Mouse (Mus musculus) neutrophil, adult 5-6 weeks (primary cell): ENCODE measurements around the gene Slc22a17. TPM values are rescaled to one million over a fixed set of nuclear protein-coding genes. Genes with fewer than 3 reads are reported as not detected.

ENCODE experiments used
- ATAC-seq: fragments of 151-379, 151-347 bp; 2 replicates; pipeline ENCODE4 v1.8.0; 2017; ENCODE audit warnings: mild to moderate bottlenecking, moderate TSS enrichment; ENCODE audit not compliant: insufficient number of reproducible peaks, poor library complexity, low FRiP score, severe bottlenecking; ENCODE audit errors: extremely low read depth
- total RNA-seq: library from RNA; stranded (forward); fragments of 200-1000 nt; gene quantifications from 2 replicates; pipeline ENCODE4 v1.2.3, GENCODE M21; 2017

Slc22a17 gene
- total RNA-seq, 1 experiment from 2014 or later = 0.47 TPM

DNA sequence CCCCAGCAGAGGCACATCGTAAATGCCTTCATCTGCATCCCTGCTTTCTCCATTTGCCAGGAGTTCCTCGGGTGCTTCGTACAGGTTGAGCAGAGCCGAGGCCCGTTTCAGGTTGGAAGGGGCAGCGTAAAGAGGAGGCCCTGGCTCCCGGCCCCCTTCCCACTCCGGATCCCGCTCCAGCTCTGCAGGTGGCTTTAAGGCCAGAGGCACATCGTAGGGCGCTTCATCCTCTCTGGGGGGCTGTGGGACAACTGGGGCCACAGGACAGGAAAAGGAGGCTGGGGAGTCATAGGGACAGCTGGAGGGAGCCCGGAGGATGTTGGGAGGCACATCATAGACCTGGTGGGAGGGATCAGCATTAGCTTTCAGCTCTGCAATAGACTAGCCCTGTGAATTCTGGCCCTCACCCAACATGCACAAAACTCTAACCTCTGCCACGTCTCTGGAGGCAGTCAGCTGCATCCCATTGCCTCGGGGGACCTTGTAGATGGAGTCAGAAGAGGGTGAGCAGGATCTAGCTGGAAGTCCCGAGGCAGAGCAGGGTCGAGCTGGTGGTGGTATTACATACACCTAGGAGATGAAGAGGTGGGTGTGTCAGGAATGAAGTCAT lies 7.2 kb upstream of the Slc22a17 start:
- ATAC-seq = no peak

DNA sequence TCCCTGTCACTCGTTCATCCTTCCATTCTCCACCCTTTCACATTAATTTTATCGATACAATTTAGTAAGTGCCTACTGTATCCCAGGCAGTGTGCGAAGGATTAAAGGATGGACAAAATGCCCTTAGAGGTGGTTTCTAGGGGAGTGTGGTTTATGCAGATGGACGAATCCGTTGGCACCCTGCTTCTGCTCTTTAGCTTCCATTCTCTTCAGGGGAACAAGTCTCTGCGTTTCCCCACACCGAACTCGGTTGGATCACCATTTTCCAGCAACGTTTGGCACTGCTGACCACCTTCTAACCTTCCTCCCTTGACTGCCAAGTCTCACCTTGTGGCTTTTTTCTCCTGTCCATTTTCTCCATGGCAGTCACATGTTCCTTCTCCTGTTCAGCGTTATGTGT lies 411 bp upstream of the Slc22a17 start:
- no peak for ATAC-seq

GRCm38 (mm10) chr14:54912109-54912850 lies 652 bp downstream of the Slc22a17 start:
- ATAC-seq = no peak

DNA sequence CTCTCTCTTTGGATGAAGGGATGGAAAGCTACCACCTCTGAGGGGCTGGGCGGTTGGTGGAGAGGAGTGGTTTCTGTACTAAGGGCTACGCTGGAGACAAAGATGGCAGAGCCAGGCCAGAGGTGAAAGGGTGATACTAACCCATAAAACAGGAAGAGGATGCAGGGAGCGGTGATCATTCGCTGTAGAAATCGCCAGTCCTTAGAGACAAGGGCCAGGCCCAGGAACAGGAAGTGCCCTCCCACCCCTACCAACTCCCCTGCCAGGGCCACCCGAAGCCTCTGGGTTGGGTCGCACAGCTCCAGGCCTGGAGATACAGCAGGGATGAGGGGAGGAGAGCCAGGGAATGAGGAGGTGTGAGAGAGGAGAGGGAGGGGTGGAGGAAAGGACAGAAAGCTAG lies 4.2 kb downstream of the Slc22a17 start:
- ATAC-seq = no peak

GRCm38 (mm10) chr14:54903641-54904040 lies 9.3 kb downstream of the Slc22a17 start:
- no peak for ATAC-seq

GRCm38 (mm10) chr14:54900383-54900782 lies 12.5 kb downstream of the Slc22a17 start:
- peak; percentile 86 for ATAC-seq

DNA sequence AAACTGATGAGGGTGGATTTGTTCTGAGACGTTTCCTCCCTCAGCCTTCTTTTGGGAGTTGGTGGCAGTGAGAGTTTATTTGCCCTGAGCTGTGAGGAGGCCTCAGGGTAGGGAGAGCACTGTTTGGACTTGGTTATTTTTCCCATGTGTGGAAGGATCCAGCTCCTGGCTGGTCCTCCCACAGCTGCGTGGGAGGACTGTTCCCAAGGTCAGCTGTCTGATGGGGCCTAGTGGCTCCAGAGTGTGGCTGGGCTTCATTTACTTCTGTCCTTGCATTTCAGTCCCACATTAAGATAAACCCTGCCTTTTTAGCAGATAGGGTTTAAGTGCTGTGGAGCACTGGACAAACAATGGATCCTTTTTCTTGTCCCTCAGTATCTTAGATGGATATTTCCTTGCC lies 15.5 kb downstream of the Slc22a17 start:
- ATAC-seq = no peak

DNA sequence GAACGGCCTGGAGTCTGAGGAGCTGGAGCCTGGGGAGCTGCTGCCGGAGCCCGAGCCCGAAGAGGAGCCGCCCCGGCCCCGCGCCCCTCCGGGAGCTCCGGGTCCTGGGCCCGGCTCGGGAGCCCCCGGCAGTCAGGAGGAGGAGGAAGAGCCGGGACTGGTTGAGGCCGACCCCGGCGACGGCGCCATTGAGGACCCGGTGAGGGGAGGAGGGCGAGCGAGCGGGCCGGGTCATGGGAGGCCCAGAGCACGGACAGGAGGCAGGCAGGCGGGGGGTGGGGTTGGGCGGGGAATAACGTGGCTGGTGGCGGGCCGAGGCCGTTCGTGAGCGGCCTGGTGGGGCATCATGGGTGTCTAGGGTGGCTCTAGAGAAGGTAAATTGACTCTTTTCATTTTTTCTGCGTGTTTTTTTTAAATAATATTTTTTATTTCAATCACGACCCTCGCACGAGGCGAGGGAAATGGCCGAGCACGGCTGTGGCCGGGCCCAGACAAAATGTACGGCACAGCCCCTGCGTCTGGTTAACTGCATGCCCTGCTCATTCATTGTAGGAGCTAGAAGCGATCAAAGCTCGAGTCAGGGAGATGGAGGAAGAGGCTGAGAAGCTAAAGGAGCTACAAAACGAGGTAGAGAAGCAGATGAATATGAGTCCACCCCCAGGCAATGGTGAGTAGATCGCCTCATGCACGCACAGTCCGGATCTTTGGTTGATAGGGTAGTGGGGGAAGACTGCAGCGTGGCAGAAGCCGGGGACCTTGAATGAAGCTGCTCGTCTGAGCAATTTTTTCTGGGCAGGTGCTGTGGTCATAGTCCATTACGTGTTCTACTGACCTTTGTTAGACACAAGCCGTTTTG lies 18.4 kb downstream of the Slc22a17 start:
- no peak for ATAC-seq

DNA sequence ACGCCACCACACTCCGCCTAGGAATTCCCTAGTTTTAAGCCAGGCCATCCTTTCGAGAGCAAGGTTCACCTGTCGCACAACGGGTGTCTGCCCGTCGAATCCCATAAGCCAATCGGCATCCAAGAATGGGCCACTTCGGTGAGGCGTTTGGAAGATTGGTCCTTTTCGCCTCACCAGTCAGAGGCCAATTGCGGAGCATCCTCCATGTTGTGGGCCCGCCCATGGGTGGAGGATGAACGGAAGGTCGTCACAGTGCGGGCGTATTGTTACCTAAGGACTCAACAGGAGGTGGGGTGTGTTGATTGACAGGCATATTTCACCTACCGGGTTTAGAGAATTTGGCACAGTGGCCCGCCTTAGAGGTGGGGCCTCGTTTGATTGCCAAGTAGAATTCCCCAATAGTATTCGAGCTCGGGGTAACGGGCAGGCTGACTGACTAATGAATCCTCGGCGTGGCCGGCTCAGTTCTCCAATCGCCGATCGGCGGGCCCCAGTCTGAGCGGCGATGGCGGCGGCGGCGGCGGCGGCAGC lies 19.2 kb downstream of the Slc22a17 start:
- peak; percentile 96 for ATAC-seq

DNA sequence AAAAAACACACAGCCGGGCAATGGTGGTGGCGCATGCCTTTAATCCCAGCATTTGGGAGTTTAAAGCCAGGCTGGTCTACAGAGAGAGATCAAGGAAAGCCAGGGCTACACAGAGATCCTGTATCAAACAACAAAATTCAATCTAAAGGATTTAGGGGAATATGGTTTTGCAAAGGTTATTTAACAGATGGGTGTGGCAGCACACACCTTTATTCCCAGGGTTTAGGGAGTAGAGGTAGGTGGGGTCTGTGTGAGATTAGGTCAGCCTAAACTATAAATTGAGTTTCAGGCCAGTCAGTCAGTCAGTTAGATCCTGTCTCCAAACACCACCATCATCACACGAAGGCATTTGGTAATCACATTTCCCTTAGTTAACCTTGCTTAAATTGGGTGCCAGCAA lies 20.7 kb downstream of the Slc22a17 start, which contains the start of gene Pabpn1:
Pabpn1 (plus strand) TSS at position 301 of the 400 bp plus-strand sequence.
- ATAC-seq = no peak

GRCm38 (mm10) chr14:54885309-54885708 lies 27.6 kb downstream of the Slc22a17 start:
- ATAC-seq = no peak

- no peak for ATAC-seq
Observed at GRCm38 (mm10) chr14:54884022-54884712, 28.8 kb downstream of the Slc22a17 start.

DNA sequence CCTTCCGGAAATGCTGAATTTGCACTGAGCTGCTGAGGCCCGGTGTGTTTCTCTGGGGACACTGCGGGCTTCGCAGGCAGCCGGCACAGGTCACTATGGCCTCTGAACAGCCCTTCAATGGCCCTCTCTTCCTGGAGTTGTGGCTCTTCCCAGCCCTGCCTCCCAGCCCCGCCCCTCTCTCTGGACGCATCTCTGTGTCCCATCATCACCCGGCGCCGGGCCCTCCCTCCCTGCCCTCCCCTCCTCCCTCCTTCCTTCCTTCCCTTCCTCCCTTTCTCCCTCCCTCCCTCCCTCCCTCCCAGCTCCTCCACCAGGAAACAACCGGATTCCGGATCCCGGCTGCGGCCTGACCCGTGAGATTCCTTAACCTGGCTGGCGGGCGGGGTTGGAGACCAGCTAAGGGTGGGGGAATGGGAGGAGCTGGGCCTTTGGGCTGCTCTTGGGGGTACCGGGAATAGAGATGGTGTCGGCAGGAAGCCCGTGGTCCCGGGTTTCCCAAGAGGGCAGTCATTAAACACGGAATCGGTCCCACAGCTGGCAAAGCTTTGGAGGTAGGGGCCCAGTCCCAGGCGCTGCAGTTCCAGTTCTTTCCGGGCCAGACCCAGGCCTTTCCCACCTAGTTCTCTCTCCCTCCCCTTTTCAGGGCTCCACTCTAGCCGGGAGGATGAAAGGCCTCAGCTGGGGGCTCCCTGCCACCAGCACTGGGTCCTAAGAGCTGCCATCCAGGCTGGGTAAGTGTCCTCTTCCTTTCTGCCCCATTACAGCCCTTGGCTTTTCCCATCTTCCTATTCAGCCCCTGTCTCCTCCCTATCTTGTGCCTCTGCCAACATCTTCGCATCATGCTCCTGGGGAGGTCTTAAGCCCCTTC lies 29.5 kb downstream of the Slc22a17 start, which contains the start of the genes Bcl2l2 and Gm20521:
Bcl2l2 (plus strand) TSS at position 224 of the 868 bp plus-strand sequence.
Gm20521 (plus strand) TSS at position 288 of the 868 bp plus-strand sequence.
- ATAC-seq = no peak

DNA sequence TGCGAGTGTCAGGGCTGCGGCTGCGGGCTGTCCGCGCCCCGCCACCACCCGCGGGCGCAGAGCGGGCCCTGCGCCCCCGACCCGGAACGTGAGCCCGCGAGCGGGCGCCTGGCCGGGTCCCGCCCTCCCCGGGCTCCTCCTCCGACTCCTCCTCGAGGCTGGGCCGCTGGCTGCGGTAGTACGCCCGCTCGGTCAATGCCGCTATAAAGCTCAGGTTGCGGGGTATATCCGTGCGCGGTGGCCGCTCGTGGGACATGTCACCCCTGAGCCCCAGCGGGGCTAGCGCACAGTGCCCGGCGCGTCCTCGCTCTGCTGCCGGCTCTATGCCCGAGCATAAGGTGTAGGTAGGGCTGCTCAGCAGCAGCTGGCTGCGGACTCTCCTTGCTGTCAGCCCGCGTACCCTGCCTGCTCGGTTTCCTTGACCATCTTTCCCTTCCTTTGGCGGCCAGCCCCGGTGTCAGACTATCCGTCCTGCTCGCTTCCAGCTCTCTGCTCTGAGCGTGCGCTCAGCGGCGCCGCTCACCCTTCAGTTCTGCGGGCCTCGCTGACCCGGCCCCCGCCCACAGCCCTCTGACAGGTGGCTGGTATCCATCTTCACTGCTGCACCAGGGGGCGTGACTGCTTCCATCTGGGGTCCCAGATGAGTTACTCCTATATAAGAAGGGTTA lies 35.8 kb downstream of the Slc22a17 start, which contains the start of gene Ppp1r3e:
Ppp1r3e (minus strand) TSS at position 503 of the 668 bp plus-strand sequence.
- peak; percentile 55 for ATAC-seq

DNA sequence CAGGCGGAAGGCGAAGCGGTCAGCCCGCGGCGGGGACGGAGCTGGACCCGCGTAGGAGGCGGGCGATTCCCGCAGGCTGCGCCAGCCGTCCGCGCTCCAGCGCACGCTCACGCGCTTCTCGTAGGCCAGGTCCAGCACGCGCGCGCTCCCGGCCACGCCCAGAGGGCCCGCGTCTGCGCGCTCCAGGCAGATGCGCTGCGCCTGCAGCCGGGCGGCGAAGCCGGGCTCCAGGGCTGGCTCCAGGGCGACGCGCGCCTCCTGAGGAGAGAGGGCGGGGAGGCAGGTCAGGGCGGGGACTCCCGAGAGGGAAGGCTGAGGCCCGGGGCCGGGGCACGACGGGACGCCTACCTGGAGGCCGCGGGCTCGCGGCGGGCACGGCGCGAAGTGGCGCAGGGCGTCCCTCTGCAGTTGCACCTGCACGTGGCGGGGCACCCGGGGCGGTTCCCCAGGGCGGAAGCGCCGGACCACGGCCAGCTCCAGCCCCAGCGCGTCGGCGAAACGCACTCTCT lies 36.3 kb downstream of the Slc22a17 start:
- peak; percentile 33 for ATAC-seq

DNA sequence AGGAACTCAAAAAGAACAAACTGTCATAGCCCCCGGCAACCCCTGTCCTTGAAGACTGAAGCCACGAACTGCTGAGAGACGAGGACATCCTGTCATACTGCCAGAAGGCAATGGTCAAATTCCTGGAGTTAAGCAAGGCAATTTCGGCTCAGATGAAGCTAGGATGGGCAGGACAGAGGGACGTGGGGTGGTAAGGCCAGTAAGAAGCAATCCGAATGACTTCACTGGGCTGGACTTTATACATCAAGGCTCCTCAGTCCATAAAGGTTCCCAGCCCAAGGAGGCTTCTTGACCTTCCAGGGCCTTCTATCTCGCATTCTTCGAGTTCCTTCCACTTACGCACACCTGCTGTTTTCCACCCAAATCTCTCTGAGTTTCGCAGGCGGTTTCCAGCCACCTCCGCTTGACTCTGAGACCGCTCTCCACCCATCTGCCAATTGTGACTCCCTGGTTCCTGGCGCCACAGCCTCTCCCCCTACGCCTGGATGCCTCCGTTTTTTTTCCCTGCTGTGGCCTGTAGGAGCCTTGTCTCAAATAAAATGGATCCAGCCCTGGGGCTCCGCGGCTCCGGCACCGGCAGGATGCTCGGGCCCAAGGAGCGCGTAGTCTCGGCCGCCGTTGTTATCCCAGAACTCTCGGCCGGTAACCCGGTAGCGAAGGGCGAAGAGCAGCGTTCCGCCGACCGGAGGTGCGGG lies 36.9 kb downstream of the Slc22a17 start:
- ATAC-seq = no peak
